Mouse (Mus musculus) olfactory bulb, adult 2 months (tissue): Measurements from ENCODE around the gene Map3k12.

Source experiments
- CTCF ChIP-seq: fragments of 200-500 bp; IDR thresholded peaks from 2 replicates; pipeline ENCODE4 v1.5.1; 2012; ENCODE audit warnings: low read depth, mild to moderate bottlenecking, low read length, moderate library complexity; ENCODE audit not compliant: insufficient read depth
- POLR2A ChIP-seq: fragments of 200-500 bp; IDR thresholded peaks from 2 replicates; pipeline ENCODE4 v1.6.1; 2012; ENCODE audit warnings: mild to moderate bottlenecking, low read depth, low read length, moderate library complexity; ENCODE audit not compliant: insufficient read depth

DNA sequence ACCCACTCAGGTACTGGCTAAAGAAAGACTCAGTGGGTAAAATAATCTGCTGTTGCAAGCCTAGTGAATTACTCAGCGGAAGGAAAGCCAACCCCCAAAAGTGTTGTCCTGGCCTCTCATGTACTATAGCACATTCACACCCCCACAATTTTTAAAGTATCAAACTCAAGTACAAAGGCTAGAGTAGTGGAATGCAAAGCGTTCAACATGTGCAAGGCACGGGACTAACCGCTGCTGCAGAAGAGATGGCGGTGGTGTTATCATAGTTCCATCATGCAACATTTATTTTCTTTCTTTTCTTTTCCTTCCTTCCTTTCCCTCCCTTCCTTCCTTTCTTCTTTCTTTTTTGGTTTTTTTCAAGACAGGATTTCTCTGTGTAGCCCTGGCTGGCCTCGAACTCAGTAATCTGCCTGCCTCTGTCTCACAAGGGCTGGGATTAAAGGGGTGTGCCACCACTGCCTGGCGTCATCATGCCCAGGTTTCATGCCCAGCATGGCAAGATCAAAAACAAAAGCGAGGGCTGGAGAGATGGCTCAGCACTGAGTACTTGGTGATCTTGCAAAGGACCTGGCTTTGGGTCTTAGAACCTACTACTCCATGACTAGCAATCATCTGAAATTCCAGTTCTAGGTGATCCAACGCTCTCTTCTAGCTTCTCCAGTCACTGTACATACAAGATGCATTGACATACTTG is 10.9 kb downstream of the Map3k12 start:
- TF ChIP-seq CTCF (no peak), POLR2A (no peak)
